Mouse (Mus musculus) ES-Bruce4 (cell line): ENCODE measurements at regions not wholly inside any gene's neighbourhood (a gene's known extent, or its start where the extent isn't known, plus 50 kb on each side); places are given as distances from the start of the nearest gene placed in this dataset.

Experiments used
- H3K27ac ChIP-seq: 2 replicates; pipeline ENCODE4 v1.5.1; 2012; ENCODE audit warnings: low read length, inconsistent platforms; ENCODE audit not compliant: insufficient read depth
- H3K27me3 ChIP-seq: 2 replicates; pipeline ENCODE4 v1.6.1; 2012; ENCODE audit warnings: mild to moderate bottlenecking, low read length, inconsistent platforms; ENCODE audit not compliant: control insufficient read depth, poor library complexity, insufficient read depth, severe bottlenecking
- H3K36me3 ChIP-seq: 2 replicates; pipeline ENCODE4 v1.6.1; 2012; ENCODE audit warnings: inconsistent platforms, mild to moderate bottlenecking, low read length, moderate library complexity; ENCODE audit not compliant: control insufficient read depth, poor library complexity, insufficient read depth, severe bottlenecking
- H3K4me1 ChIP-seq: one replicate; pipeline ENCODE4 v1.8.1; 2011; ENCODE audit warnings: low read length; ENCODE audit not compliant: control insufficient read depth, insufficient read depth
- H3K4me3 ChIP-seq: 2 replicates; pipeline ENCODE4 v1.5.1; 2011; ENCODE audit warnings: low read depth, mild to moderate bottlenecking, low read length
- H3K9ac ChIP-seq: 2 replicates; pipeline ENCODE4 v1.6.1; 2012; ENCODE audit warnings: low read depth, mild to moderate bottlenecking, inconsistent platforms; ENCODE audit not compliant: poor library complexity, severe bottlenecking
- H3K9me3 ChIP-seq: replicated peaks from 2 replicates; pipeline ENCODE4 v1.6.1; 2012; ENCODE audit warnings: mild to moderate bottlenecking, low read length, inconsistent platforms; ENCODE audit not compliant: control insufficient read depth, poor library complexity, insufficient read depth, severe bottlenecking
- CTCF ChIP-seq: IDR thresholded peaks from one replicate; pipeline ENCODE4 v1.8.1; 2011; ENCODE audit warnings: low read depth, low read length
- EP300 ChIP-seq: IDR thresholded peaks from 2 replicates; pipeline ENCODE4 v1.6.1; 2011; ENCODE audit warnings: low read depth, low read length; ENCODE audit not compliant: insufficient read depth
- POLR2A ChIP-seq: IDR thresholded peaks from one replicate; pipeline ENCODE4 v1.8.1; 2011; ENCODE audit warnings: low read length; ENCODE audit not compliant: insufficient read depth

DNA sequence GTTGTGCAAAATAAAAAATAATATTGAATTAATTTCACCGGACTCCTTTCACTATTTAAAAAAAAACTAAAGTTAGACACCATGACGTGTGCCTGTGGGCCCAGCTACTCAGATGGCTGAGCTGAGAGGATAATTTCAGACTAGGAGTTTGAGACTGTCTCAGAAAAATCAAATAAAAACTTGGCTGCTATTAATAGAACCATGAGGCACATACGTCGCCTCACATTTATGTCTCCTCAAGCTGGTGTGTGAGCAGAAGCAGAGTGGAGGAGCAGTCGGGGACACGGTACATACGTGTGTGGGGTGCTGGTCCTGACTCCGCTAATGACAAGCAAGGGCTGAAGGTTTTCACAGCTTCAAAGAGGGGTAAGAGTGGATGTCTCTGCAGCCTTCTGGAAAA lies 52.8 kb upstream of the Dmrtb1 start:
- peaks cover 3% of the 10 kb centered on the region for H3K4me1 ChIP-seq
- no peak overlapping the region for H3K9ac ChIP-seq
- no peak overlapping the region for H3K4me3 ChIP-seq
- H3K27ac ChIP-seq, result no peak overlapping the region
- TF ChIP-seq POLR2A (no peak), CTCF (no peak), EP300 (no peak)
- H3K9me3 ChIP-seq, result no peaks in the 10 kb centered on the region
- H3K36me3 ChIP-seq, result no peaks in the 10 kb centered on the region
- no peaks in the 10 kb centered on the region for H3K27me3 ChIP-seq

DNA sequence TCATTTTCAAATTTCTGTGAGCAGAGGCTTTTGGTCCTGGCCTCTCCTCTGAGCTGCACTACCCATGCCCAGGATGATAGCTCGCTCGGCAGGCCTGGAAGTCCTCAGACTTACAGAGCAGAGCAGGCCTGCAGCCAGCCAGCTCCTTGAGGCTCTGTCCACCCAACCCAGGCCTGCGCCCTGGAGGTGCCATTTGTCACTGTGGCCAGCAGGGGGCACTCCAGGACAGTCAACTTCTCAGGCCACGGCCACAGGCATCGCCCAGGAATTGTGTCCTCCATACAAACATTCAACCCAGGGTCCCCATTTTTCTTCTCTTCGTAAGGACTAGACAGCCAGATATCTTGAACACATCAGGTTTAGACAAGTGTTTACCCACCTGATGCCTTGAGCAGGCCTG lies 53.9 kb upstream of the Dmrtb1 start:
- H3K9me3 ChIP-seq, result no peaks in the 10 kb centered on the region
- H3K27me3 ChIP-seq, result no peaks in the 10 kb centered on the region
- no peak overlapping the region for H3K4me3 ChIP-seq
- H3K9ac ChIP-seq, result no peak overlapping the region
- no peak overlapping the region for H3K27ac ChIP-seq
- no peak for TF ChIP-seq POLR2A
- TF ChIP-seq CTCF, result peak; percentile 94
- no peaks in the 10 kb centered on the region for H3K36me3 ChIP-seq
- H3K4me1 ChIP-seq, result peaks cover 2% of the 10 kb centered on the region

DNA sequence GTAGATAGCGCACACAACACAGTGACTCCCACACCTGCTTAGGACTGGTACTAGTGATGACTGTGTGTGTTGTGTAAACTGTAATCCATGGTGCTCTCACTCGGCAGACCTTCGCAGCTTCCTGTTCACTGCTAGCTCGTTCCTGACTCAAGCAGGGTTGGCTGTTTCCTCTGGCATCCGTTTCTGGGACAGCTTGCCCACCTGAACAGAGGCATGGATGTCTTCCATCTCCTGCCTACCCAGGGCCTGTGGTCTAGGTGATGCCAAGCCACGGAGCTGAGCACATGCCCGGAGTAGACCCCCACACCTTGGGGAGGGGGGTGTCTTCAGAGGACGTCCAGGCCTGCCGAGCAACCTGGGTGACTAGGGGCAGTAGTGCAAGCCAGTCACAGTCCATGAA lies 54.7 kb upstream of the Dmrtb1 start:
- no peak for TF ChIP-seq POLR2A
- TF ChIP-seq CTCF, result no peak
- no peak for TF ChIP-seq EP300
- no peak overlapping the region for H3K4me3 ChIP-seq
- no peaks in the 10 kb centered on the region for H3K9me3 ChIP-seq
- no peaks in the 10 kb centered on the region for H3K27me3 ChIP-seq
- H3K9ac ChIP-seq, result no peak overlapping the region
- no peaks in the 10 kb centered on the region for H3K4me1 ChIP-seq
- no peaks in the 10 kb centered on the region for H3K36me3 ChIP-seq
- H3K27ac ChIP-seq, result no peak overlapping the region

DNA sequence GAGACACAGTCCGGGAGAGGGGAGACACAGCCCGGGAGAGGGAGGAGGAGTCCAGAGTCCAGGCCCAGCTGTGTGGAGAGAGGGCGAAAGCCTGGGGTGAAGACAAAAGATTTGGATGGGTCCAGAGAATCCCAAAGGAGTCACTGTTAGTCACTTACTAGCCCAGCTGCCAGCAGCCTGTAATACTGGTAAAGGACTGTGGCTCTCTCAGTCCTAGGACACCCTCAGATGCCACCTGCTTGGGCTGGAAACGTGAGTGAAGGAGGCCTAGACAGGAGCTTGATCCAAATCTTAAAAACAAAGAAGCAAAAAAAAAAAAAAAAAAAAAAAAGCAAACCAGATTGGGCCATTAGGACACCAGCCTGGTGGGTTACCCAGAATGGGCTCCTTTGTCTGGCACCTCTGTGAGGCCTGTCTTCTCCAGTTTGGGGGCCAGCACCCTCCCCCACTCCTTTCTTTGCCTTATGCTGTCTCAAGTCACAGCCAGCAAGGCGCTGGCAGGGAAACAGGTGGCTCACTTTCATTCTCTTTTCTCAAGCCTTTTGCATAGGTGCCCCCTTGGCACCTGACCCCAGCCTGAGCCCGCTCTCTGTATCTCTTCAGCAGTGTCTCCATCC lies 55.9 kb upstream of the Dmrtb1 start:
- Histone ChIP-seq H3K27ac (no peak overlapping the region), H3K27me3 (no peaks in the 10 kb centered on the region), H3K36me3 (no peaks in the 10 kb centered on the region), H3K4me1 (no peaks in the 10 kb centered on the region), H3K9ac (no peak overlapping the region), H3K9me3 (no peaks in the 10 kb centered on the region), H3K4me3 (no peak overlapping the region)
- TF ChIP-seq EP300, result no peak
- no peak for TF ChIP-seq POLR2A
- TF ChIP-seq CTCF, result no peak

DNA sequence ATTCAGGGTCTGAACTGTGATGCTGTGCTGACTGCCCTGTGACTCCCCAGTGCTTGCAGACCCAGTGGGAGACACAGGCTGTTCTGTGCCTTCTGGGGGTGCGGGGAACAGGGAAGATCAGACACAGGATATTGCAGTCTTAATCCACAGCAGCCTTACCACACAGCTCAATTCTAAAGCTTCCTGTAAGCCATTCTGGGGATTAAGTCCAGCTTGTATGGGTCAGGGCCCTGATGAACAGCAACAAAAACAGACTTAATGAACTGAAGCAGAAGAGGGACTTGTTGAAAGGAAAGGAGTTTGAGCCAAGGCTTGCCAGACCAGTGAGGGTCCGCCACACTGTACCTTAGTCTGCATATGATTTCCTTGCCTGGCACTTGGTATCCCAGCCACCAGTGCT lies 58.4 kb upstream of the Lrp8 start:
- no peaks in the 10 kb centered on the region for H3K27me3 ChIP-seq

DNA sequence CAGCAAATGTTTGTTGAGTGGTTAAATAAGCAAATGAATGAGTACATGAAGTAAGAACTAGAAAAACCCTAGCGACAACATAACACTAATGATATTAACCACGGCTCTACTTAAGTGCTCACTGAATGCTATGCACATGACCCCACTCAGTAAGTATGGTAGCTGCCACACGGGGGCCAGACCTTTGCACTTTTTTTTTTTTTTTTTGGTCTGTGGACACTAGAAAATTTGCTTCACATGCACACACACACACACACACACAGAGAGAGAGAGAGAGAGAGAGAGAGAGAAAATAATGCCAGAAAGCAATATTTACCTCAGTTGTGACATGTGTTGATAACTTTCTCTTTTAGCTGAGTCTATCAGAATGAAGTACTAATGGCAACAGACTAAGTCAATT lies 55.7 kb upstream of the Lrp8 start:
- Histone ChIP-seq H3K4me1 (no peaks in the 10 kb centered on the region), H3K9me3 (no peaks in the 10 kb centered on the region), H3K4me3 (no peak overlapping the region), H3K36me3 (no peaks in the 10 kb centered on the region), H3K27me3 (no peaks in the 10 kb centered on the region), H3K27ac (no peak overlapping the region), H3K9ac (no peak overlapping the region)
- no peak for TF ChIP-seq POLR2A
- TF ChIP-seq EP300, result no peak
- no peak for TF ChIP-seq CTCF

More for the DNA sequence above, 58.4 kb upstream of the Lrp8 start:
- H3K9ac ChIP-seq, result no peak overlapping the region
- TF ChIP-seq CTCF (no peak), EP300 (no peak), POLR2A (no peak)
- H3K36me3 ChIP-seq, result no peaks in the 10 kb centered on the region
- no peaks in the 10 kb centered on the region for H3K9me3 ChIP-seq
- H3K27ac ChIP-seq, result no peak overlapping the region
- no peaks in the 10 kb centered on the region for H3K4me1 ChIP-seq
- H3K4me3 ChIP-seq, result no peak overlapping the region
